Mouse (Mus musculus) stomach, postnatal 0 days (tissue): ENCODE measurements at regions not wholly inside any gene's neighbourhood (a gene's known extent, or its start where the extent isn't known, plus 50 kb on each side); places are given as distances from the start of the nearest gene placed in this dataset.

ENCODE experiments used
- ATAC-seq: fragments of 200-750 bp; cut with Nextera tagmentation; 2 replicates; pipeline ENCODE4 v1.8.0; 2017; ENCODE audit not compliant: low FRiP score, low TSS enrichment
- DNase-seq: peaks from one replicate; pipeline ENCODE4 v3.0.0-alpha.2; 2016; ENCODE audit warnings: low spot score
- H3K27ac ChIP-seq: fragments of 300-500 bp; sonication (generic); replicated peaks from 2 replicates; pipeline ENCODE4 v1.5.1; 2014; ENCODE audit warnings: mild to moderate bottlenecking, control low read depth
- H3K27me3 ChIP-seq: fragments of 300-500 bp; sonication (generic); 2 replicates; pipeline ENCODE4 v1.6.1; 2014; ENCODE audit warnings: low read length; ENCODE audit not compliant: control insufficient read depth, insufficient read depth
- H3K36me3 ChIP-seq: fragments of 300-500 bp; sonication (generic); 2 replicates; pipeline ENCODE4 v1.6.1; 2014; ENCODE audit warnings: low read length, mixed read lengths; ENCODE audit not compliant: control insufficient read depth, insufficient read depth
- H3K4me1 ChIP-seq: fragments of 300-500 bp; sonication (generic); replicated peaks from 2 replicates; pipeline ENCODE4 v1.6.1; 2014; ENCODE audit warnings: antibody characterized with exemption; ENCODE audit not compliant: control insufficient read depth, insufficient read depth
- H3K4me2 ChIP-seq: fragments of 300-500 bp; sonication (generic); replicated peaks from 2 replicates; pipeline ENCODE4 v1.6.1; 2014; ENCODE audit warnings: low read depth, mild to moderate bottlenecking, control low read depth, moderate library complexity
- H3K4me3 ChIP-seq: fragments of 300-500 bp; sonication (generic); 2 replicates; pipeline ENCODE4 v1.5.1; 2014; ENCODE audit warnings: low read depth, low read length, control low read depth
- H3K9ac ChIP-seq: fragments of 300-500 bp; sonication (generic); 2 replicates; pipeline ENCODE4 v1.6.1; 2014; ENCODE audit warnings: mild to moderate bottlenecking, low read length, control low read depth, mixed read lengths
- H3K9me3 ChIP-seq: fragments of 300-500 bp; sonication (generic); 2 replicates; pipeline ENCODE4 v1.6.1; 2016; ENCODE audit warnings: low read length; ENCODE audit not compliant: control insufficient read depth
- CTCF ChIP-seq: IDR thresholded peaks from 2 replicates; pipeline ENCODE4 v1.5.1; 2016; ENCODE audit warnings: antibody characterized with exemption, low read depth, mild to moderate bottlenecking, moderate library complexity
- EP300 ChIP-seq: optimal IDR thresholded peaks from 2 replicates; pipeline ENCODE3; 2016; ENCODE audit warnings: antibody characterized with exemption
- WGBS: fragments of 180-500 bp; shearing (Covaris S2); extraction: QIAGEN DNeasy Blood & Tissue Kit; methylation state at CpG from one replicate; pipeline ENCODE4 v1.1.7; 2014; 5-methylcytosine and 5-hydroxymethylcytosine counted together

GRCm38 (mm10) chr12:77901254-77901653 lies 292.8 kb upstream of the Gm6657 start:
- H3K36me3 ChIP-seq, result no peaks in the 10 kb centered on the region
- no peak for ATAC-seq
- no peak overlapping the region for H3K4me3 ChIP-seq
- DNase-seq, result no peak
- no peak overlapping the region for H3K4me2 ChIP-seq
- no peak overlapping the region for H3K9ac ChIP-seq
- no peak overlapping the region for H3K27ac ChIP-seq
- TF ChIP-seq EP300, result no peak
- no peak for TF ChIP-seq CTCF
- no peaks in the 10 kb centered on the region for H3K9me3 ChIP-seq
- no peaks in the 10 kb centered on the region for H3K27me3 ChIP-seq
- WGBS, result 68% methylated on average over 1 of the region's 1 CpGs
- H3K4me1 ChIP-seq, result no peaks in the 10 kb centered on the region

- Histone ChIP-seq H3K4me2 (no peak overlapping the region), H3K27ac (no peak overlapping the region), H3K9ac (no peak overlapping the region), H3K4me1 (no peaks in the 10 kb centered on the region), H3K9me3 (no peaks in the 10 kb centered on the region), H3K27me3 (no peaks in the 10 kb centered on the region), H3K36me3 (no peaks in the 10 kb centered on the region), H3K4me3 (no peak overlapping the region)
- no peak for TF ChIP-seq EP300
- TF ChIP-seq CTCF, result no peak
- no peak for ATAC-seq
- no peak for DNase-seq
- WGBS, result 33% methylated on average over 4 of the region's 4 CpGs
Observed at GRCm38 (mm10) chr12:77912863-77913554, 281.0 kb upstream of the Gm6657 start.

- H3K27me3 ChIP-seq, result no peaks in the 10 kb centered on the region
- no peak overlapping the region for H3K9ac ChIP-seq
- no peaks in the 10 kb centered on the region for H3K9me3 ChIP-seq
- 67% methylated on average over 4 of the region's 4 CpGs for WGBS
- ATAC-seq (no peak), DNase-seq (no peak)
- no peak overlapping the region for H3K27ac ChIP-seq
- no peaks in the 10 kb centered on the region for H3K36me3 ChIP-seq
- no peaks in the 10 kb centered on the region for H3K4me1 ChIP-seq
- H3K4me3 ChIP-seq, result no peak overlapping the region
- no peak overlapping the region for H3K4me2 ChIP-seq
- no peak for TF ChIP-seq CTCF
- TF ChIP-seq EP300, result no peak
Observed at GRCm38 (mm10) chr12:77928729-77929128, 265.3 kb upstream of the Gm6657 start.

GRCm38 (mm10) chr12:77929571-77929970 lies 264.5 kb upstream of the Gm6657 start:
- no peak overlapping the region for H3K4me3 ChIP-seq
- no peak overlapping the region for H3K27ac ChIP-seq
- 43% methylated on average over 1 of the region's 1 CpGs for WGBS
- ATAC-seq (no peak), DNase-seq (no peak)
- H3K36me3 ChIP-seq, result no peaks in the 10 kb centered on the region
- TF ChIP-seq EP300 (no peak), CTCF (no peak)
- H3K9ac ChIP-seq, result no peak overlapping the region
- no peaks in the 10 kb centered on the region for H3K4me1 ChIP-seq
- no peaks in the 10 kb centered on the region for H3K9me3 ChIP-seq
- H3K4me2 ChIP-seq, result no peak overlapping the region
- no peaks in the 10 kb centered on the region for H3K27me3 ChIP-seq

- H3K27ac ChIP-seq, result no peak overlapping the region
- no peak overlapping the region for H3K4me2 ChIP-seq
- no peaks in the 10 kb centered on the region for H3K36me3 ChIP-seq
- 75% methylated on average over 8 of the region's 8 CpGs for WGBS
- DNase-seq (no peak), ATAC-seq (no peak)
- no peak overlapping the region for H3K4me3 ChIP-seq
- H3K27me3 ChIP-seq, result no peaks in the 10 kb centered on the region
- no peak overlapping the region for H3K9ac ChIP-seq
- no peaks in the 10 kb centered on the region for H3K4me1 ChIP-seq
- H3K9me3 ChIP-seq, result no peaks in the 10 kb centered on the region
- TF ChIP-seq EP300, result no peak
- no peak for TF ChIP-seq CTCF
Observed at GRCm38 (mm10) chr12:77943960-77944359, 250.1 kb upstream of the Gm6657 start.

- H3K27ac ChIP-seq, result 0 out of 2 replicates have a peak overlapping the region, but pooled peaks have one; percentile 19
- peak; percentile 64 for ATAC-seq
Observed at GRCm38 (mm10) chr12:77949474-77950017, 244.5 kb upstream of the Gm6657 start.

More at GRCm38 (mm10) chr12:77949474-77950017, 244.5 kb upstream of the Gm6657 start:
- H3K9me3 ChIP-seq, result no peaks in the 10 kb centered on the region
- H3K36me3 ChIP-seq, result no peaks in the 10 kb centered on the region
- no peak for TF ChIP-seq EP300
- no peaks in the 10 kb centered on the region for H3K4me1 ChIP-seq
- H3K4me2 ChIP-seq, result peak overlapping the region; percentile 50
- H3K4me3 ChIP-seq, result no peak overlapping the region
- H3K27me3 ChIP-seq, result no peaks in the 10 kb centered on the region
- 13% methylated on average over 16 of the region's 16 CpGs for WGBS
- H3K9ac ChIP-seq, result no peak overlapping the region
- peak; percentile 59 for DNase-seq
